Mouse (Mus musculus) liver, adult 2 months (tissue): ENCODE measurements around the gene Nsmce3. TPM values are rescaled to one million over a fixed set of nuclear protein-coding genes. Genes with fewer than 3 reads are reported as not detected.
A peak's percentile ranks its signal among the peaks of the same experiment; 100 is the strongest.

Experiments
- DNase-seq: peaks from one replicate; pipeline ENCODE4 v3.0.0-alpha.2; 2011; ENCODE audit warnings: low read depth, low spot score; ENCODE audit errors: extremely low read depth
- H3K27ac ChIP-seq: fragments of 200-500 bp; replicated peaks from 2 replicates; pipeline ENCODE4 v1.5.1; 2012; ENCODE audit warnings: low read depth, mild to moderate bottlenecking, control low read depth, inconsistent platforms, low read length; ENCODE audit not compliant: insufficient read depth
- H3K27me3 ChIP-seq: fragments of 200-500 bp; 2 replicates; pipeline ENCODE4 v1.6.1; 2012; ENCODE audit warnings: mild to moderate bottlenecking, moderate library complexity, low read length, inconsistent platforms; ENCODE audit not compliant: control insufficient read depth, insufficient read depth
- H3K36me3 ChIP-seq: fragments of 200-500 bp; 2 replicates; pipeline ENCODE4 v1.6.1; 2012; ENCODE audit warnings: low read length, inconsistent platforms; ENCODE audit not compliant: control insufficient read depth, insufficient read depth
- H3K4me1 ChIP-seq: fragments of 200-500 bp; 2 replicates; pipeline ENCODE4 v1.6.1; 2011; ENCODE audit warnings: low read length; ENCODE audit not compliant: control insufficient read depth, insufficient read depth
- H3K4me3 ChIP-seq: fragments of 200-500 bp; 2 replicates; pipeline ENCODE4 v1.5.1; 2011; ENCODE audit warnings: low read depth, mild to moderate bottlenecking, control low read depth, low read length, moderate library complexity; ENCODE audit not compliant: insufficient read depth
- H3K79me2 ChIP-seq: fragments of 200-500 bp; 2 replicates; pipeline ENCODE4 v1.6.1; 2012; ENCODE audit warnings: inconsistent platforms, mild to moderate bottlenecking, low read length, moderate library complexity; ENCODE audit not compliant: control insufficient read depth, insufficient read depth
- H3K9ac ChIP-seq: fragments of 200-500 bp; 2 replicates; pipeline ENCODE4 v1.6.1; 2012; ENCODE audit warnings: low read depth, mild to moderate bottlenecking, control low read depth, inconsistent platforms, low read length
- CTCF ChIP-seq: fragments of 200-500 bp; IDR thresholded peaks from 2 replicates; pipeline ENCODE4 v1.5.1; 2011; ENCODE audit warnings: low read depth, low read length, control low read depth
- POLR2A ChIP-seq: fragments of 200-500 bp; IDR thresholded peaks from 2 replicates; pipeline ENCODE4 v1.6.1; 2011; ENCODE audit warnings: low read length, control low read depth; ENCODE audit not compliant: insufficient read depth; ENCODE audit errors: extremely low read depth
- WGBS: fragments of 180-500 bp; shearing (Covaris S2); methylation state at CpG from one replicate; pipeline ENCODE4 v1.1.7; 2018; 5-methylcytosine and 5-hydroxymethylcytosine counted together
- polyA plus RNA-seq: library from polyadenylated mRNA; depleted of rRNA; stranded (reverse); fragments of >200 nt; gene quantifications from 2 replicates; pipeline ENCODE4 v1.2.3, GENCODE M21; 2012
- total RNA-seq: library from RNA; depleted of rRNA; stranded (reverse); fragments of >200 nt; gene quantifications from 2 replicates; pipeline ENCODE4 v1.2.3, GENCODE M21; 2014

Nsmce3 gene
- total and polyA plus RNA-seq, 2 experiments = 3.7 to 4.3 TPM

GRCm38 (mm10) chr7:64840946-64841659 lies 31.7 kb downstream of the Nsmce3 start:
- Histone ChIP-seq H3K4me3 (no peak overlapping the region), H3K9ac (no peak overlapping the region), H3K27me3 (no peaks in the 10 kb centered on the region), H3K4me1 (peaks cover 2% of the 10 kb centered on the region; the same call in 1 of the 2 replicates), H3K79me2 (no peaks in the 10 kb centered on the region), H3K27ac (no peak overlapping the region), H3K36me3 (no peaks in the 10 kb centered on the region)
- no peak for DNase-seq
- 83% methylated on average over 10 of the region's 10 CpGs for WGBS
- no peak for TF ChIP-seq POLR2A
- TF ChIP-seq CTCF = no peak

- Histone ChIP-seq H3K9ac (no peak overlapping the region), H3K27ac (no peak overlapping the region), H3K79me2 (no peaks in the 10 kb centered on the region), H3K4me1 (peaks cover 2% of the 10 kb centered on the region; the same call in 1 of the 2 replicates), H3K36me3 (no peaks in the 10 kb centered on the region), H3K4me3 (no peak overlapping the region), H3K27me3 (no peaks in the 10 kb centered on the region)
- no peak for DNase-seq
- no peak for TF ChIP-seq CTCF
- TF ChIP-seq POLR2A = no peak
- 73% methylated on average over 1 of the region's 1 CpGs for WGBS
These were observed 32.3 kb downstream of the Nsmce3 start for GRCm38 (mm10) chr7:64840576-64840895.

GRCm38 (mm10) chr7:64839801-64840575 lies 32.8 kb downstream of the Nsmce3 start:
- peak overlapping the region; percentile 48; the same call in 1 of the 2 replicates for H3K4me3 ChIP-seq
- H3K9ac ChIP-seq = 0 out of 2 replicates have a peak overlapping the region, but pooled peaks have one; percentile 31

GRCm38 (mm10) chr7:64839281-64839680 lies 33.5 kb downstream of the Nsmce3 start:
- DNase-seq = no peak
- H3K36me3 ChIP-seq = no peaks in the 10 kb centered on the region
- no peak for TF ChIP-seq CTCF
- TF ChIP-seq POLR2A = no peak
- no peak overlapping the region for H3K9ac ChIP-seq
- no peaks in the 10 kb centered on the region for H3K79me2 ChIP-seq
- 67% methylated on average over 2 of the region's 2 CpGs for WGBS
- no peak overlapping the region for H3K27ac ChIP-seq
- H3K4me3 ChIP-seq = no peak overlapping the region
- peaks cover 2% of the 10 kb centered on the region; the same call in 1 of the 2 replicates for H3K4me1 ChIP-seq
- no peaks in the 10 kb centered on the region for H3K27me3 ChIP-seq

More at GRCm38 (mm10) chr7:64839801-64840575, 32.8 kb downstream of the Nsmce3 start:
- Histone ChIP-seq H3K27me3 (no peaks in the 10 kb centered on the region), H3K79me2 (no peaks in the 10 kb centered on the region), H3K27ac (no peak overlapping the region), H3K36me3 (no peaks in the 10 kb centered on the region), H3K4me1 (peaks cover 2% of the 10 kb centered on the region; the same call in 1 of the 2 replicates)
- WGBS = 3% methylated on average over 21 of the region's 21 CpGs
- TF ChIP-seq POLR2A = no peak
- 0 out of 2 replicates have a peak, but pooled peaks have one; percentile 3 for TF ChIP-seq CTCF
- DNase-seq = peak; percentile 24

- Histone ChIP-seq H3K36me3 (no peaks in the 10 kb centered on the region), H3K27ac (no peak overlapping the region), H3K79me2 (no peaks in the 10 kb centered on the region), H3K9ac (no peak overlapping the region), H3K27me3 (no peaks in the 10 kb centered on the region), H3K4me1 (no peaks in the 10 kb centered on the region), H3K4me3 (no peak overlapping the region)
- 39% methylated on average over 5 of the region's 5 CpGs for WGBS
- no peak for TF ChIP-seq POLR2A
- no peak for TF ChIP-seq CTCF
- no peak for DNase-seq
These were observed 42.4 kb downstream of the Nsmce3 start for GRCm38 (mm10) chr7:64830214-64830995.
